Mouse (Mus musculus) fat pad, adult 2 months (tissue): ENCODE measurements around the gene Tiam2.

ENCODE experiments used
- DNase-seq: peaks from one replicate; pipeline ENCODE4 v3.0.0-alpha.2; 2011; ENCODE audit warnings: low read depth, low spot score; ENCODE audit errors: extremely low read depth

Gene Tiam2

DNA sequence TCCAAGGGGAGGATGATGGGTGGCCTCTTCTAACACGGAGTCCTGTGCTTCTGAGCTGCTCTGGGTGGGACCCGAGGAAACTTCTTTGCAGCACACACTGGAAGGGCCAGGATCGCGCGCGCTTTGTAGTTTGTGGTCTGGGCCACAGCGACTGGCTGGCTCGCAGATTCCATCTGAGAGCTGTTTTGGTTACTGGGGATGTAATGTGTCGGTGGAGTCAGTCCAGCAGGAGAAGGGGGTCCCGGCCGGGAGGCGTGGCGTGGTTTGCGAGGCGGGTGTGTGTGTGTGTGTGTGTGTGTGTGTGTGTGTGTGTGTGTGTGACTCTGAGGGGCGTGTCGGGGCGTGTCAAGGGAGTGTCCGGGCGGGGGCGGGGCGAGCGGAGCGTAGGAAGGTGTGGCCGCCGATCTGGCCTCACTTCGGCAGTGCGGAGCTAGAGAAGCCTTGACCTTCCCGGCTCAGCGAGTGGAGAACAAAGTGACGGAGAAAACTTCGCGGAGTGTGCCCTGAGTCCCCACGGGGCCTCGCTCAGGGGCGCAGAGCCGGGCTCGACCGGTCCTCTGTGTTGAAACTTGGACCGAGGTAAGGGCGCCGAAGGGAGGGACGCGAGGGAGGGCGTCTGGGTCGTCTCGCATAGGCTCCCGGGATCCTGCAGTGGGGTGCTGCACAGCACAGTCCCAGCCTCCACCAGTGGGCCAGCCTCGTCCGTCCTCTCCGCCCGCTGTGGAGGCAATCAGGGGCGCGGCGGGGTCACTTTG lies at the start of gene Tiam2:
Tiam2 (plus strand) TSS at position 426 of the 755 bp plus-strand sequence.
- no peak for DNase-seq

DNA sequence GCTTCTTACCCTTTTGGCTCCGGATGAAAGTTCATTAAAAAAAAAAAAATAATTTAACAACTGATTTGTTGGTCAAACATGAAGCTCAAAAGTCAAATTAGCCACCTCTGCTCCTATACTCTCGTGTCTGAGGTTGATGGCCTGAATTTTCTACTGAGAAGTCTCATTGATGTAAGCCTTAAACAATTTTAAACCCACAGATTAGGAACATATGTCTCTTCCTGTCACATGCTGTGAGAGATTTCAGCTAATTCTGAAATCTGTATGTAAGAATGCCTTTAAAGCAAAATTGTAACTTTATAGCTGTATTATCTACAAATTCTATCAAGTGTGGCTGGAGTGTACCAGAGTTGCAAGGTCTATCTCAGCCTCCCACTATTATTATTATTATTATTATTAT lies 46.1 kb upstream of the Tiam2 start:
- no peak for DNase-seq

DNA sequence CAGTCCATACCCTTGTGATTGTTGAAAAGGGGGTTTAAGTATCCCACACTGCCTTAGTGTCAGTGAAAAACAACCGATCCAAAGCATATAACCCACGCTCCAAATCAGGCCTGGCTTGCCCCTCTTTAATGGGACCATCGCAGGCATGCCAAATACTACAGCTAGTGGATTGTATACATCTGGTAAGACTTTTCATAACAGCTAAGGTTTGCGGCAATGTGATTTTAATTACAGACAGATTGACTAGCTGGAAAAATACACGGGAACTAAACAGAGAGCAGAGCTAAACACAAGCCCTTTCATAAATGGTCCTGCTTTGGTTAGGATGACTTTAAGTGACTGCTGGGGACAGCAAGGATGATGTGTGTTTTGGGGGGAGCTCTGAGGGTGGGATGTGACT lies 44.4 kb upstream of the Tiam2 start:
- no peak for DNase-seq

DNA sequence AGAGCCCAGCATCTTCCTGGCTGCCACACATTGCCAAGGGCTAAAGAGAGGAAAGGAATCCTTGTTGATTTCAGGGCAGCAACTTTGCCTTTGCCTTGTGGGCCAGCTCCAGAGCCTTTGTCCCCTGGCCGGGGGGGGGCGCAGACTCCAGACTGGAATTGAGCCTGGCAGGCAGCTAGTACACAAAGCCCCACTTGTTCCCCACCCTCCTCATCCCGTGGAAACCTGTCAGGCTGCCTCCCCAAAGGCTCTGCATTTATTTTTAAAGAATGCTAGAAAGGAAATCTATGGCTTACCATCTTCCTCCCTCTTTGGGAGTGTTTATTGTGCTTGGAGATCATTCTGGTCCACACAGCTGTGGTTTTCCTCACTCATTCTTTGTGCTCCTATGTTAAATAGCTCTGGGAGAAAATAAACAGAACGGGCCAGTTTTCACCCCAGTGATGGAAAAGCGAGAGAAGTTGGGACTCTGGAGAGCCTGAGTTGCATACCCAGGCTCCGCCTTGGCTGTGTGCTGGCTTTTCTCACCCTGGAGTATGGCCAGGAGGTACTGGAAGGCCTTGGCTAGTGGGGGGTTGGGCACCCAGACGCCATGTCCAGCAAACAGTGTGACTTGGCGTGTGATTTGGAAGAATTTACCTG lies 41.2 kb upstream of the Tiam2 start:
- DNase-seq = no peak

DNA sequence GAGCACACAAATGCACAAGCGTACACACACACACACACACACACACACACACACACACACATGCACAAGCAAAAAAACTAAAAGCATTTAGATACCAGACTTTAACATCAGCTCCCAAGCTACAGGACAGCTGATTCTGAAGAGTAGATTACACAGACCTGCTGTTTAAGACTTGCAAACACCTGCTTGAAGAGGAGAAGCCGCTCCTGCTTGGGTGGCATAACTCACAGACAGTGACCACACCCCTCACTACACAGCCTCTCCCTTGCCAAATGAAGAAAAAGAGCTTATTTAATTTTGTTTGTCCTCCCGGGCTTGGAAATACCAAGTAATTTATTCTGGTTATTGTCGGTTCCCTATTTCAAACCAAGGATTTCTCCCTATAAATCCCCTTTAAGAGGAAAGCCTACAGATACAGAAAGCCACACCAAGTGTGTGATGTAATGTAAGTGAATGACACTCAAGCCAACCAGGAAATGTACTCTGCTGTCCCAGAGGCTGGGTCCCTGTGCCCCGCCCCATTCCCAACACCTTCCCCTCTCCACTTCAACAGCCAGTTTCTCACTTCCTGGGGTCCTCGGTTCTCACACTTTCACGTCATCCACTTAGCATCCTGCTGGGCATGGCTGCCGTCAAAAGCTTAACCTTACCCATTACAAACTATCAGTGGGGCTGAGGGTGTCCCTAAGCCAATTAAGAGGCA lies 40.1 kb upstream of the Tiam2 start:
- DNase-seq = no peak

DNA sequence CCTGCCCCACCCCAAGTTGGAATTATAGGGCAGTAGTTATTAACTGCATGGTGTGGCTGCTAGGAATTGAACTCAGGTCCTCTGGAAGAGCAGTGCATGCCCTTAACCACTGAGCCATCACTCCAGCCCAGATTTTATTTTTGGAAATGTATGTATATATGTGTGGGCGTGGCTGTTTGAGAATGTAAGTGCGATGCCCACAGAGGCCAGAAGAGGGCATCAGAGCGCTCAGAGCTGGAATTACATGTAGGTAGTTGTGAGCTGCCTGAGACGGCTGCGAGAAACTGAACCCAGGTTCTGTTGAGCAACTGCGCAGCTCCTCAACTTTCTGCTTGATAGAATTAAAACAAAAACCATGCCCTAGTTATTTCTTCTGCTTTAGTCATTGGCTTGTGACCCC lies 38.0 kb upstream of the Tiam2 start:
- no peak for DNase-seq

DNA sequence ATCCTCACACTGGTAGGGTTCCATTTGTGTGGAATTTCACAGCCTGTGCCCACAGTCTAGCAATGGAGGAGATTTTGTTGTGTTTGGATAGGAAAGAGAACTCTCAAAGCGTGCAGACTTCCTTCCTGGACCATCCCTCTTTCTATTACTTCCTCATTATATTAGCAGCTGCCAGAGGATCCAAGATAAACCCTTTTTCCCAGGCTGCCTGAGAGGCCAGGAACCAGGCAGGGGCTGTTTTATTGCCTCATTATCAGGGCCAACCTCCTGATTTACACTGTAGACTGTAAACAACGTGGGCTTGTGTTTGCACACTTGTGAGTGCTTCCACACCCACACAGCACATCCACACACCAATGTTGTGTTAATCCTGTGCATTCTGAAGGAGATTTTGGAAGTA lies 31.3 kb upstream of the Tiam2 start:
- no peak for DNase-seq

DNA sequence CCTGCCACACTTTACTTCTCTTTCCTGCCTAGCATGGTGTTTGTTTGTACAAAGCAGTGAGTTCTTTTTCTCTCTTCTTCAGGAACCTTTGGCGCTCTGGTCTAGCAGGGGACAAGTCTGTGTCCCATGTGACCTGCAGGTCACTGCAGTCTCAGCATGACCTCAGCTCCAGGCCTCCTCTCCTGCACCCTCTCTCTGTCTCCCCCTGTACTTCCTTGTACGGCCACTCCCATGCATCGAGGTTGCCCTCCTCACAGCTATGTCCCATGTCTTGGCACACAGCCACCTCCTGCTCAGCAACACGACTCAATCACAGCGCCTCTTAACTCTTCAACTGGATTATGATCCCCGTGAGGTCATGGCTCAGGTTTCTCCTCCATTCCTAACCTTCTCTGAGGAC lies 26.9 kb upstream of the Tiam2 start:
- DNase-seq = no peak

DNA sequence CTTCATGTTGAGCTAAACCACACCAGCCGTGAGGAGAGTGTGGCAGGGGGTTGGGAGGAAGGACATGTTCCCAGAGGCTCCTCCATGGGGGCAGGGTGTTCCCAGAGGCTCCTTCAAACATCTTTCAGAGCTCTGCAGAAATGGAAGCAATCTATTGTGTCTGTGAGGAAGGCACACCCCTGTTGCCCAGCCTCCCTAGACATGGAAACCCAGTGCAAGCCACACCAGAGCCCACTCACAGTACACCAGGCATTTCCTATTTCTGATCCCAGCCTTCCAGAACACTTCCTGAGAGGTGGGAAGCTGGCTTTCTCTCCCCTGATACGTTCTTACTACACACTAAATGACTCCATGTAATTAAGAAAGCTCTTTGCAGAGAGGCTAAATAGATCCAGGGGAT lies 20.4 kb upstream of the Tiam2 start:
- DNase-seq = no peak

DNA sequence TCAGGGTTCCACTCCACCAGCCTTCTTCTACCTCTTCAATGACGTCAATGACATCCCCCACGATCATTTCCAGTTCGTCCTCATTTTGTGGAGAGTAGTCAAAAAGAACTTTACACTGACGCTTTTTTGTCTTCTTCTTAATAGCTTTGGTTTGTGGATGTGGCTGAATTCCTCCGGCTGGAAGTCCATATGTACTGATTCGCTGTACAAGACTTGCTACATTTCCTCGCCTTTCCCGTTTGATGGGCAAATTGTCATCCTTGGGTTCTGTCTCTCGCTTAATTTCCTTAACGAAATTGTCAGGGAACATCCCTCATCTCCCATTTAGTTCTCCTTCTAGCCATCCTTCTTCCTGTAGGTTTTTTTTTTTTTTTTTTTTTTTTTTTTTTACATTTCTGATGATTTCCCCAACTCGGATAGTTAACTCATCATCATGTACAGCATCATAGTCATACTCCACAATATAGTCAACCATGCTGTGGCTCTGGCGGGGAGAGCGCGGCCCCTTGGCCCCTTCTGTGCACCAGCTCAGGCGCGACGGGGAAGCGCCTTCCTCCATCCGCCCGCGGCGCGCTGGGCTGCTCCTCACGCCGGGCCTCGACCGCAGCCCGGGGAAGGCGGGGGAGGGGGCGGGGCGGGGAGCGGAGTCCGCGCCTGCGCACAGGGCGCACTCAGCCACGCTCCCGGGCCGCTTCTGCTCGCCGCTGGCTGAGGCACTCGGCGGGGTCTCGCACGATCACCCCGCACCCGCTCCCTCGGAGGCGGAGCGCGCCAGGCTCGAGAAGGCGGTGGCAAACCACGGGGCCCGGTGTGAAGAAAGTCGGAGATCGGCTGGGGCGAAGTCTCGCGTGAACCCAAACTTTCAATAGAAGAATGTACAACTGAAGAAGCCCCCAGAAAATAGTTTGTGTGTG lies 12.4 kb upstream of the Tiam2 start:
- DNase-seq = no peak

DNA sequence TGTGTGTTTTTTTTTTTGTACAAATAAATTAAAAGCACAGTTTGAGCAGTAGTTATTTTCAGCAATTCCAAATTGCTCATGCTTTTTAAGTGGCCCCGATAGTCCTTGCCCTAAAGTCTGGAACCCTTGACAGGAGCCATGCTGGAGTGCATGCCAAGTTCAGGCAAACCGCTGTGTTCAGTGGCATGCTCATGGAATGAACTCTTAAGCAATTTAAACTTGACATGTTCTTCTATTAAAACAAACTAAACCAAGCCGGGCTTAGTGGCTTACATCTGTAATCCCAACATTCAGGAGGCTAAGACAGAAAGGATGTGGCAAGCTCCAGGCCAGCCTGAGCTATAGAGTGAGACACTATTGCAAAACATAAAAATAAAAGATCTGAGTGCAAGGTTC lies 11.8 kb upstream of the Tiam2 start:
- DNase-seq = peak; percentile 78

DNA sequence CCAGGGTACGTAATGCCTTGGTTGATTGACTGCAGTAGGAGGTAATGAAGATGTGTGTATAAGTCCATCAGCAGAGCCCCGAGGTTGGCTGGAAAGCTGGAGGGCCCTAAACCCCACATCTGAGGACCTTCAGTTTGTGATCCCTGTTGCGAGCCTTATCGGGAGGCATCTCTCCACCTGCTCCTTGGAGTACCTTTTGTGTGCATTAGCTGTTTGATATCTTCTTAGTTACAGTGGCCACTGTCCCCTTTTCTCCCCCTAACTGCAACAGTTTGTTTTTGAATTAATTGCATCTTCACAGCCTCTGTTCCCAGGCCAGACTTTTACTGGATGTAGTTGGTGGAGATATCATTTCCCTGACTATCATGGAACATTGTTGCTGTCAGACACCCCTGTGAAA lies 10.8 kb upstream of the Tiam2 start:
- DNase-seq = no peak

DNA sequence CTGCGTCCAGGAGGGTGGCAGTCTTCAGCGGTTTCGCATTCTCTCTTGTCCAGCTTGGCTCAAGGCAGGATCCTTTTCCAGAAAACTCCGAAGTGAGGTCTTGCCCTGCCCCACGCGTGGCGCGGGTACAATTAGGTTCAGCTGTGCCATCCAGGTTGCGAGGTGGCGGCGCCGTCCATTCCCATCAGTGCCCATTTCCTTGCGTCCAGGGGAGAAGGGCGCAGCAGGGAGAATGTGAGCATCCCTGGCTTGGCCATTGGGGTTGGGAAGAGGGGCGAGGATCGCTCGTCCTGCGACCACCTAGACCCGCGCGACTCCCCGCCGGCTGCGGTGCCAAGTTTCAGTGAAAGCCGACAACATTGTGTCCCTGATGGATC lies 518 bp downstream of the Tiam2 start:
- no peak for DNase-seq

DNA sequence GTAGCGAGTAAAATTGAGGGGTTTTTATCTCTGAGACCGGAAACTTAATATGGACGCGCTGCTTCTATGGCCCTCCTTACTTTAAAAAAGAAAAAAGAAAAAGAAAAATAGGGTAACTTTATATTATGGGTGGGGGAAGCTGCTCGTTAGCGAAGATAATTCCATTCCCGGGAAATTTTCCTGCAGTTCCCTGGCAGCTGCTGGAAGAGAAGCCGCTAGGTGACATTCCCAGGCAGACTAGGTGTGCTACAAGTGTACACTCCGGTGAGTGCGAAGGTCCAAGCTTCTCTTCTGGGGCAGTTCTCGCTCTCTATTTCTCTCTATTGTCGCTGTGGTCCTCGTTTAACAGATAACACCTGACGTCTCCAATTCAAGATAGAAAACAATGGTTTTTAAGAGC lies 962 bp downstream of the Tiam2 start:
- DNase-seq = no peak

DNA sequence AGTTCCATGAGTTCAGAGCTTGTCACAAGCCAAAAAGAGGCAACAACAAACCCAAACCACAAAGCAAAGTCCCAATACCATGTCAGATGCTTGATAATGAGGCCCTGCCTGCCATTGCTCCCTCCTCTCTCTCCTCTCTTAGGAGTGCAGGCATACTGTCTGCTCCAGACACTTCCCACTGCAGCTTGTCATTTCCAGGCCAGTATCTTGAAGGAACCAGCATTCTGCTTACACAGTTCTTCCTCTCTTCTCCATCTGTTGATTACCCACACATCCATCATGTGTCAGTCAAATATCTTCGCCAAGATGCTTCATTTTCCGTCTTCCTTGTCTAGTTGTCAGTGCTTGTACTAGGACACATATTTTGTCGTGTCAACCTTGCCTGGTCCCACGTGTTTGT lies 2.4 kb downstream of the Tiam2 start:
- DNase-seq = no peak

DNA sequence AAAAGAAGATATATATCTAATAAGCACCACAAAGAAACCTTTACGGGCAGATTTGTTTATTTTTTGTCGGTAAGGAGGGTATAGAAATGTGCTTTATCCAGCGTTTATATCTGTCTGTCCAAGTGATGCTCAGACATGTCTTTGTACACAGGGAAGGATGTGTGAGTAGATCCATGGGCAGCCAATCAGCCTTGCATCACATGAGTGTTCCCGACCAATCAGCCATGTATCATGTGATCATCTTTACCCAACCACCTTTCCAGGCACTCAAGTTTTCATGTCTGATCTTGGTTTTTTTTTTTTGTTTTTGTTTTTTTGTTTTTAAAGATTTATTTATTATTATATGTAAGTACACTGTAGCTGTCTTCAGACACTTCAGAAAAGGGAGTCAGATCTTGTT lies 3.1 kb downstream of the Tiam2 start:
- DNase-seq = no peak

DNA sequence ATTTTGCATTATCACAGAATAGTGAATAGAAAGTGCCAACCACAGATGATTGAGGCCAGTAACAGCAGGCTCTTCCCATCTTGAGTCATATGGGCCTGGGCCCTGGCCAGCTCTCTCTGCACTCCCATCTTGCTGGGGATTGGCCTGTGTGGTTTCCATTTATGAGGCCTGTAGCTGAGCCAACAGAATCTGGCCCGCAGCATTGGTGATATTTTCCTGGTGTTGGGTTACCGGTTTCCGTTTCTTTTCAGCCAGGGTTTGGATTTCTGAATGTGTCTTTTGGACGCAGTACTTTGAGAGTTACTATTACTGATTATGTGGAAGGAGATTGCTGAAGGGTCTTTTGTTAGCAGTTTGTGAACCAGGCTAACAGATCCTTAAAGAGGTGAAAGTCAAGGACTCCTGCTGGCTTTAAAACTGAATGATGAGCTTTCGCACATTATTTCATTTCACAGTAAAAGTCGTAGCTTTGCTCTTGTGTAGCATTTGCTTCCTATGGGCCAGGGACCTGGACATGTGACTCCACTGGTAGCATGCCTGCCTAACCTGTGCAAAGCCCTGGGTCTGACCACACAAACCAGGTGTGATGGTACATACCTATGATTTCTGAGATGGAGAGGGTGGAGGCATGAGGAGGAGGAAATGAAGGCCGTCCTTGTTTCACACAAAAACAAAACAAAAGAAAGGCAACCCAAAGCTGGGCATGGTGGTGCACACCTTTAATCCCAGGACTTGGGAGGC lies 5.5 kb downstream of the Tiam2 start:
- peak; percentile 13 for DNase-seq

DNA sequence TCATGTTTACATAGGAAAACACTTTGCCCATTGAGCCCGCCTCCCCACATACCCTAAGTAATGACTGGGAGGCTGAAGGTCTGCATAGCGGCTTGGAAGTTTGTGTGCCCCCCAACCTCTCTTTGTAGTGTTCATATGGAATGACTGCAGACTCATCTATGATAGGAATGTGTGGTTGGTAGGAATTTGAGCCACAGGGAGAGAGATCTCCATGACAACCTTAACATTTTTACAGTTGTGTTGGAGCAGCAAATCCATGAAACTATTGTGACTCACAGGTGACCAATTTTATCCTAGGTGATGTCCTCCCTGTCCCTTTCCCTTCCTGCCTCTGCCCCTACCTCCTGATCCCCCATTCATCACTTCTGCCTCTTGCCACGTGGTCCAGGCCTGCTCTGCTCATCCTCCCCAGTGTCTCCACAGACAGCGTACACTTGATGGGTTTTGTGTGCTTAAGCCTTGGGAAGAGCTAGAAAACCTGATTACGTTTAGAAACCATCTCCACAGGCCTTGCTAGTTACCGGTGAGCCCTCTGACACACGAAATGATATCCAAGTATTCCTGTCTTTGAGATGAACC lies 9.9 kb downstream of the Tiam2 start:
- no peak for DNase-seq

DNA sequence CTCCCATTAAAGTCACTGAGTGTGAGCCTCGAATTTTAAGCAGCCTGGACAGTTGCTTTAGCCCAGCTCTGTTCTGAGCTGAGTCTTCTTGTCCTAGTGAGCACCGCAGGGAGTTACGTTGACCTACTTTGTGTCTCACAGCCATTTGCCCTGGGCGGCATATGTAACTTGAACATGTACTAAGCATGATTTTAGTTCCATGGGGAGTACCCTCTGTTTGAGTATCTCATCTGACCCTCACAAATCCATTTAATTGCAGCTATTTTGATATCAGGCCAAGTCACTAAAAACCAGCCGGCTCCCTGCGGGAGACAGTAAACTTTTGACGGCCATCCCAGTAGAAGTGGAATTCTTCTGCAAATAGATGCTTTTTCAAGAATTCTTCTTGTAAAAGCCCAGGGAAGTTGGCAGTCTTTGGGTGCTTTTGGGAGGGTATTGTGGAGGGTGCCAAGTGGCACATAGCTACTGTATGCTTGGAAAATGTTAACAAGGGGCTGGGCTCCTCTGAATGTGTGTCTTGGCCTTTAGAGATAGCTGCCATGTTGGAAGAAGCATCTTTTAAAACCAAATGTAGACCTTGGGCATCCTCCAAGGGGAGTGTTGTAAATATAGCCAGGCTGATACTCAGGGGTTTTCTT lies 10.6 kb downstream of the Tiam2 start:
- DNase-seq = no peak

DNA sequence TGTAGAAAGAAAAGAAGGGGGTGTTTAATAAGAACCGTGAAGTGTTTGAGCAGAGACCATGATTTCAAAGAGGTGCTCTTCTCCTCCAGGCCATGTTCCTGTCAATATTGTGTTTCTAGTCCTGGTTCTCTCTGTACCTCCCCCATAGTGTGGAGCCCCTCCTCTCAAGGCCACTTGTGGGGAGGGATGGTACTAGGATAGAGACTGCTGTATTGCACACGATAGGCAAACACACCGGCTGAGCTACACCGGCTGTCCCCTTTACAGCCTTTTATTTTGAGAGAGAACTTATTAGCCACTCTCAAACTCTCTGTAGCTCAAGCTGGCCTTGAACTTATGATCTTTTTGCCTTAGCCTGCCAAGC lies 11.1 kb downstream of the Tiam2 start:
- DNase-seq = no peak
